ENCODE assay signal across 12 mouse cellular contexts in genomic region chr5:123890987-123891386, GRCm38 (mm10). TPM values are rescaled to one million over a fixed set of nuclear protein-coding genes. Genes with fewer than 3 reads are reported as not detected.
"Had no signal": no experiment of that assay in that cellular context is flagged by ENCODE, and none has a peak within 500 bp of the region (broad histone marks: within the 10 kb centered on the region; RNA-seq: fewer than 3 reads in every experiment).

No protein-coding gene starts in this region.

- DNase-seq: kidney, adult 2 months; retina, postnatal 1 day; right cerebral cortex, postnatal 25 days; spleen, adult 18-20 months had no signal

- ATAC-seq: lung, postnatal 0 days; midbrain, embryonic 15.5 days had no signal

RNA-seq across cellular contexts. Expression of gene Hcar1, which starts 11.2 kb away (rescaled TPM):
- total RNA-seq: megakaryocyte progenitor cell, adult 5-6 weeks; neutrophil, adult 5-6 weeks had no signal

RNA-seq across cellular contexts. Expression of gene Hcar2, which starts 25.7 kb away (rescaled TPM):
- total RNA-seq: layer of hippocampus, postnatal 10 days; left cerebral cortex, adult 2 months; left cerebral cortex, postnatal 10 days; left cerebral cortex, postnatal 36 days had no signal

RNA-seq across cellular contexts. Expression of gene Gm43518, which starts 36.2 kb away (rescaled TPM):
- total RNA-seq: megakaryocyte progenitor cell, adult 5-6 weeks had no signal
